Mouse (Mus musculus) stomach, embryonic 15.5 days (tissue): ENCODE data around the gene Olfr1368. TPM values are rescaled to one million over a fixed set of nuclear protein-coding genes. Genes with fewer than 3 reads are reported as not detected.
"Not testable (repeated sequence)": the region's sequence is repeated elsewhere in the genome, so short reads cannot be mapped to it uniquely, and the experiment has no call there.

Experiments used
- ATAC-seq: fragments of 200-750 bp; cut with Nextera tagmentation; 2 replicates; pipeline ENCODE4 v1.8.0; 2017; ENCODE audit warnings: low read depth, moderate number of reproducible peaks, moderate TSS enrichment; ENCODE audit not compliant: insufficient read depth, low FRiP score
- H3K27ac ChIP-seq: fragments of 300-500 bp; sonication (generic); 2 replicates; pipeline ENCODE4 v1.5.1; 2015; ENCODE audit warnings: mild to moderate bottlenecking, inconsistent platforms
- H3K27me3 ChIP-seq: fragments of 300-500 bp; sonication (generic); replicated peaks from 2 replicates; pipeline ENCODE4 v1.6.1; 2015; ENCODE audit warnings: inconsistent platforms
- H3K36me3 ChIP-seq: fragments of 300-500 bp; sonication (generic); 2 replicates; pipeline ENCODE4 v1.6.1; 2015; ENCODE audit warnings: inconsistent platforms
- H3K4me1 ChIP-seq: fragments of 300-500 bp; sonication (generic); 2 replicates; pipeline ENCODE4 v1.6.1; 2015; ENCODE audit warnings: inconsistent platforms
- H3K4me2 ChIP-seq: fragments of 300-500 bp; sonication (generic); 2 replicates; pipeline ENCODE4 v1.6.1; 2015; ENCODE audit warnings: mild to moderate bottlenecking, inconsistent platforms
- H3K4me3 ChIP-seq: fragments of 300-500 bp; sonication (generic); replicated peaks from 2 replicates; pipeline ENCODE4 v1.5.1; 2015; ENCODE audit warnings: inconsistent platforms
- H3K9ac ChIP-seq: fragments of 300-500 bp; sonication (generic); 2 replicates; pipeline ENCODE4 v1.6.1; 2015; ENCODE audit warnings: inconsistent platforms
- H3K9me3 ChIP-seq: fragments of 300-500 bp; sonication (generic); 2 replicates; pipeline ENCODE4 v1.6.1; 2016; ENCODE audit warnings: inconsistent platforms
- WGBS: fragments of 180-500 bp; shearing (Covaris S2); methylation state at CpG from one replicate; pipeline ENCODE4 v1.1.7; 2015; 5-methylcytosine and 5-hydroxymethylcytosine counted together
- polyA plus RNA-seq: library from polyadenylated mRNA; unstranded; fragments of >200 nt; fragmentation: Nextera tagmentation; extraction: Ambion mirVana; gene quantifications from 2 replicates; pipeline ENCODE4 v1.2.1, GENCODE M21; 2015

Olfr1368 gene
- polyA plus RNA-seq, 1 experiment from 2014 or later = not detected

DNA sequence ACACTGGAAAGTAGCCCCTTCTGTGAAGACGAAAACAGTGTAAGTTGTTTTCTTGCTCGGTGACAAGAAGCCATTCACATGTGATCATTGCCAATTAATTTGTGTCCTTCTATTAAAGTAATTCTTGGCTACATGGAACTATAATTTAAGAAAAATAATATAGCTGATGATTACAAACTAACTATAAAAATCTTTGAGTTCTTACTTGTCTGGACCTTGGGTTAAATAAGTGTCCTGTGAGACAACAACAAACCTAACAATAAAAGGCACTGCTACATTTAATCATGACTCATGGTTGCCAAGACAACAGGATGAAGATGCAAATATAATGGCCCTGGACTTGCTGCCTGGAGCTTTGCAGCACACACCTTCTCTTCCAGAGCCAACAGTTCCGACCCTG is 16.3 kb downstream of the Olfr1368 start, which contains the start of gene Olfr263:
Gene Olfr263 (plus strand): TSS at position 301 of the 400 bp plus-strand sequence.
- not testable (repeated sequence) for ATAC-seq

GRCm38 (mm10) chr13:21114121-21114520 is 31.5 kb downstream of the Olfr1368 start:
- Histone ChIP-seq H3K9me3 (no peaks in the 10 kb centered on the region), H3K27ac (no peak overlapping the region), H3K27me3 (no peaks in the 10 kb centered on the region), H3K36me3 (no peaks in the 10 kb centered on the region), H3K4me3 (no peak overlapping the region), H3K9ac (no peak overlapping the region), H3K4me1 (no peaks in the 10 kb centered on the region), H3K4me2 (no peak overlapping the region)
- ATAC-seq = no peak
- WGBS = 73% methylated on average over 4 of the region's 4 CpGs

More for the DNA sequence above, 16.3 kb downstream of the Olfr1368 start, which contains the start of gene Olfr263:
- H3K36me3 ChIP-seq, H3K9ac ChIP-seq, H3K27me3 ChIP-seq, H3K9me3 ChIP-seq, H3K27ac ChIP-seq, H3K4me1 ChIP-seq, H3K4me2 ChIP-seq, H3K4me3 ChIP-seq: not testable (repeated sequence)
- WGBS = 77% methylated on average over 3 of the region's 3 CpGs

- H3K9me3 ChIP-seq, H3K36me3 ChIP-seq, ATAC-seq, H3K4me1 ChIP-seq, H3K9ac ChIP-seq, H3K4me3 ChIP-seq, H3K27ac ChIP-seq, H3K27me3 ChIP-seq, H3K4me2 ChIP-seq: not testable (repeated sequence)
- WGBS = 81% methylated on average over 3 of the region's 3 CpGs
Measured at GRCm38 (mm10) chr13:21111183-21111582, 34.5 kb downstream of the Olfr1368 start, which contains the start of gene Olfr1369-ps1. Olfr1369-ps1 (plus strand) TSS chr13:21111483.

DNA sequence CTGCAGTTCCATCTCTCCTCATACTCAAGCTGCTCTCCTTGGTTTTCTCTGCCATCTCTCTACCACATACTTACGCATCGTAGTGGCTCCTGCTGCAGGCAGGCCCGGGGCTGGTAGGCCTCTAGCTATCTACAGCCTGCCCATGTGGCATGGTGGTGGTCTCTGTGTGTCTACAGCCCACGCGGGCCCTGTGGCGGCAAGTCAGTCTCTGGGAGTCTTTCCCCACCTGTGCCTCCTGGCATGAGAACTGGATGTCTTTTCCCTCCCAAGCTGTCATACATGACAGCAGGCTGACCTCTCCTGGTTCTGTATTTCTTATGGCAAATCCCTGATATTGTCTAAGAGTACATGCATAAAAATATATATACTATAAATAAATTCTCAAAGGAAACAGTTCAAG is 35.2 kb downstream of the Olfr1368 start:
- no peak overlapping the region for H3K4me2 ChIP-seq
- H3K27me3 ChIP-seq = no peaks in the 10 kb centered on the region
- ATAC-seq = no peak
- H3K4me3 ChIP-seq = no peak overlapping the region
- H3K27ac ChIP-seq = no peak overlapping the region
- no peak overlapping the region for H3K9ac ChIP-seq
- WGBS = 85% methylated on average over 6 of the region's 6 CpGs
- no peaks in the 10 kb centered on the region for H3K9me3 ChIP-seq
- no peaks in the 10 kb centered on the region for H3K4me1 ChIP-seq
- H3K36me3 ChIP-seq = no peaks in the 10 kb centered on the region

DNA sequence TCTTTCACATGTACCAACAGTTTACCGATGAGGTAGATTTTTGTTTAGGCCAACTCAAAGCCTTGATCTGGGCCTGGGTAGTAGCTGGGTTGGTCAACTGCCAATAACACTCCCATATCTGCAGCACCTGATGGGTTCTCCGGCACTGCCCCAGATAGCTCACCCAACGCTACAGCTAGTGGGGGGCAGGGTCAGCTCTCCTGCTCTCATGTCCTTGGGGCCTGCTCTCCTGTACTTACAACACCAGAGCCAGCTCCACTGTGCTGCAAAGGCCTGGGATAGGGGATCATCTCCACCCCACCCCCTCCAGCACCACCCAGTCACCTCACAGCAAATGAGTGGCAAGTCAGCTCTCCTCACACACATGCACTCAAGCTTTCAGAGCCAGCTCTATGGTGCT is 35.9 kb downstream of the Olfr1368 start:
- no peaks in the 10 kb centered on the region for H3K9me3 ChIP-seq
- no peak overlapping the region for H3K27ac ChIP-seq
- H3K4me3 ChIP-seq = no peak overlapping the region
- H3K36me3 ChIP-seq = no peaks in the 10 kb centered on the region
- no peaks in the 10 kb centered on the region for H3K27me3 ChIP-seq
- no peak overlapping the region for H3K4me2 ChIP-seq
- WGBS = 88% methylated on average over 3 of the region's 3 CpGs
- no peak for ATAC-seq
- H3K4me1 ChIP-seq = no peaks in the 10 kb centered on the region
- no peak overlapping the region for H3K9ac ChIP-seq

Other genes starting within 250 kb of the Olfr1368 start
- gene Olfr1370, start 70.9 kb downstream of the Olfr1368 start, polyA plus RNA-seq = not detected in 2 replicates
- gene Olfr1369-ps1, start 34.4 kb downstream of the Olfr1368 start, polyA plus RNA-seq = not detected in 2 replicates
- not detected in 2 replicates for gene Olfr263, start 16.2 kb downstream of the Olfr1368 start, polyA plus RNA-seq
- 132 and 143 TPM in 2 replicates for gene Trim27, start 33.6 kb upstream of the Olfr1368 start, polyA plus RNA-seq
- gene Gpx5, start 146.9 kb upstream of the Olfr1368 start, polyA plus RNA-seq = not detected in 2 replicates
- gene Gpx6, start 166.3 kb upstream of the Olfr1368 start, polyA plus RNA-seq = not detected in 2 replicates
- not detected in 2 replicates for gene Olfr1367, start 201.0 kb upstream of the Olfr1368 start, polyA plus RNA-seq
- gene Zscan12, start 217.0 kb upstream of the Olfr1368 start, polyA plus RNA-seq = 9.9 and 10.0 TPM in 2 replicates